Mouse (Mus musculus): ENCODE results near the gene Gria1. TPM values are rescaled to one million over a fixed set of nuclear protein-coding genes. Genes with fewer than 3 reads are reported as not detected.

Gene Gria1
- polyA plus RNA-seq, 3 experiments from 2014 or later: not detected

- no peak for ATAC-seq
Measured at GRCm38 (mm10) chr11:57306116-57306515, 294.9 kb downstream of the Gria1 start.

GRCm38 (mm10) chr11:57306892-57307291, 295.7 kb downstream of the Gria1 start:
- no peak for ATAC-seq

GRCm38 (mm10) chr11:57317063-57317462, 305.9 kb downstream of the Gria1 start:
- no peak for ATAC-seq

- no peak for ATAC-seq
Measured at GRCm38 (mm10) chr11:57317478-57317877, 306.3 kb downstream of the Gria1 start.

GRCm38 (mm10) chr11:57319374-57319773, 308.2 kb downstream of the Gria1 start:
- no peak for ATAC-seq

GRCm38 (mm10) chr11:57324099-57324498, 312.9 kb downstream of the Gria1 start:
- no peak for ATAC-seq
